Comparison of ENCODE assay signal across 7 mouse cellular contexts in the genomic region with DNA sequence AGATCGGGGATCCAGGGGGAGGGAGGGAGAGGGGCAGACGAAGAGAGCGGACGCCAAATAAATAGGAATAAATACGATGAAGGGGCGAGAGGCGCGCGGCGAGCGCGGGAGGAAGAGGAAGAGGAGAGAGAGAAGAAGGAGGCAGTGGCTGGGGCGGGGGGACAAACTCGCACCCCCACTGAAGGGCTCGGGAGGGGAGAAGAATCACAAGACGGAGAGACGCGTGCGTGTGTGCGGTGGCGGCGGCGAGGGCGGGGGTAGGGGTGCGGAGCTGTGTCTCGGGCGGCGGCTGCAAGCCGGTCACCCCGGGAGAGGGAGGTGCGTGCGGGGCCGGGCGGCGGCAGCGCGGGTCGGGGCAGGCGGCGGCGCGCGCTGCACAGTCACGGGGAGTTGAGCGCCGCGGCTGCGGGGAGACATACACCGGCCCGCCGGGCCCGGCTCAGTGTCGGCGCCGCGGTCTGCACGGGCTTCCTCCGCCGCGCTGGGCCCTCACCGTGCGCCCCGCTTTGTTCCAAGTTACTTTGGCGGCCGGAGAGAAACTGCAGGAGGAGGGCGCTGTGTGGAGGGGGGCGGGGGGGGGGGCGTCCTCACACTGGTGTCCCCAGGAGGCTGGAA. TPM values are rescaled to one million over a fixed set of nuclear protein-coding genes. Genes with fewer than 3 reads are reported as not detected.
A peak's percentile ranks its signal among the peaks of the same experiment; 100 is the strongest.
DNase-seq lines count a peak whose midpoint lies in the region; ATAC-seq and TF ChIP-seq lines count a peak whose summit lies in the region.

A gene (minus strand): TSS at position 142 of the 615 bp plus-strand sequence.

- no peak within 1 kb of the TSS for H3K27ac ChIP-seq in ES-Bruce4 (ENCODE audit: insufficient read depth, low read length)
- H3K27ac ChIP-seq in embryonic facial prominence, embryonic 14.5 days (replicated peaks; ENCODE audit: low read depth, low read length) = peak within 1 kb of the TSS; percentile 97
- peak within 1 kb of the TSS; percentile 82 for H3K27ac ChIP-seq in heart, embryonic 13.5 days (replicated peaks)
- peak within 1 kb of the TSS; percentile 84; the same call in 1 of the 2 replicates for H3K27ac ChIP-seq in lung, postnatal 0 days (ENCODE audit: low read length)

- peak within 1 kb of the TSS; percentile 99 for H3K4me2 ChIP-seq in embryonic facial prominence, embryonic 14.5 days (ENCODE audit: low read depth, low read length)
- peak within 1 kb of the TSS; percentile 84 for H3K4me2 ChIP-seq in heart, embryonic 13.5 days
- peak within 1 kb of the TSS; percentile 98 for H3K4me2 ChIP-seq in lung, postnatal 0 days (replicated peaks; ENCODE audit: low read depth, low read length)

- no peaks in the 10 kb centered on the region for H3K36me3 ChIP-seq in ES-Bruce4 (ENCODE audit: control insufficient read depth, insufficient read depth, low read length, poor library complexity, severe bottlenecking)
- no peaks in the 10 kb centered on the region for H3K36me3 ChIP-seq in embryonic facial prominence, embryonic 14.5 days (ENCODE audit: control insufficient read depth, insufficient read depth, low read length)
- no peaks in the 10 kb centered on the region for H3K36me3 ChIP-seq in heart, embryonic 13.5 days
- no peaks in the 10 kb centered on the region for H3K36me3 ChIP-seq in lung, postnatal 0 days (ENCODE audit: insufficient read depth, low read length)

- peak within 1 kb of the TSS; percentile 81 for H3K4me3 ChIP-seq in ES-Bruce4 (ENCODE audit: low read depth, low read length)
- H3K4me3 ChIP-seq in embryonic facial prominence, embryonic 14.5 days (ENCODE audit: low read depth, low read length) = peak within 1 kb of the TSS; percentile 93
- peak within 1 kb of the TSS; percentile 88 for H3K4me3 ChIP-seq in heart, embryonic 13.5 days
- peak within 1 kb of the TSS; percentile 74 for H3K4me3 ChIP-seq in lung, postnatal 0 days (ENCODE audit: low read depth, low read length)

- H3K27me3 ChIP-seq in ES-Bruce4 (ENCODE audit: control insufficient read depth, insufficient read depth, low read length, poor library complexity, severe bottlenecking) = peaks cover 28% of the 10 kb centered on the region
- no peaks in the 10 kb centered on the region; the same call in 1 of the 2 replicates for H3K27me3 ChIP-seq in embryonic facial prominence, embryonic 14.5 days (replicated peaks; ENCODE audit: control insufficient read depth, insufficient read depth, low read length)
- no peaks in the 10 kb centered on the region for H3K27me3 ChIP-seq in heart, embryonic 13.5 days (replicated peaks)
- H3K27me3 ChIP-seq in lung, postnatal 0 days (replicated peaks; ENCODE audit: insufficient read depth, low read length) = peaks cover 11% of the 10 kb centered on the region; the same call in 1 of the 2 replicates

- peak; percentile 47 to 84 for DNase-seq in adrenal gland, adult (ENCODE audit: inconsistent age in 2 of 2, low spot score in 1 of 2)
- DNase-seq in embryonic facial prominence, embryonic 14.5 days (ENCODE audit: low spot score) = peak; percentile 64
- peak; percentile 13 to 47 for DNase-seq in kidney, postnatal 25 days
- DNase-seq in lung, postnatal 0 days (ENCODE audit: low spot score) = peak; percentile 30
- peak; percentile 31 to 49 for DNase-seq in right cerebral cortex, postnatal 36 days (ENCODE audit: low spot score in 2 of 2)

- no peak for TF ChIP-seq EP300 in ES-Bruce4 (IDR thresholded peaks at IDR 0.05; ENCODE audit: insufficient read depth, low read depth, low read length)
- no peak for TF ChIP-seq EP300 in lung, postnatal 0 days (IDR thresholded peaks at IDR 0.05)

- 0% methylated on average over 12 of the region's 68 CpGs for WGBS in embryonic facial prominence, embryonic 14.5 days
- WGBS in heart, embryonic 13.5 days = 0% methylated on average over 36 of the region's 68 CpGs
- WGBS in lung, postnatal 0 days = 2% methylated on average over 24 of the region's 68 CpGs

- peak within 1 kb of the TSS; percentile 80 for H3K9ac ChIP-seq in ES-Bruce4 (ENCODE audit: low read depth, poor library complexity, severe bottlenecking)
- peak within 1 kb of the TSS; percentile 94 for H3K9ac ChIP-seq in embryonic facial prominence, embryonic 14.5 days (ENCODE audit: low read depth, low read length)
- peak within 1 kb of the TSS; percentile 94 for H3K9ac ChIP-seq in heart, embryonic 13.5 days
- H3K9ac ChIP-seq in lung, postnatal 0 days (replicated peaks; ENCODE audit: low read depth) = peak within 1 kb of the TSS; percentile 52; the same call in 1 of the 2 replicates

- no peaks in the 10 kb centered on the region for H3K4me1 ChIP-seq in ES-Bruce4 (ENCODE audit: control insufficient read depth, insufficient read depth, low read length)
- peaks cover 4% of the 10 kb centered on the region for H3K4me1 ChIP-seq in embryonic facial prominence, embryonic 14.5 days (ENCODE audit: control insufficient read depth, insufficient read depth, low read length)
- H3K4me1 ChIP-seq in heart, embryonic 13.5 days = peaks cover 14% of the 10 kb centered on the region
- no peaks in the 10 kb centered on the region; the same call in 1 of the 2 replicates for H3K4me1 ChIP-seq in lung, postnatal 0 days (ENCODE audit: insufficient read depth, low read depth, low read length)

- peak; percentile 12 for ATAC-seq in embryonic facial prominence, embryonic 14.5 days (ENCODE audit: low read depth)
- ATAC-seq in heart, embryonic 13.5 days (ENCODE audit: extremely low read depth, insufficient number of reproducible peaks, low FRiP score, low TSS enrichment) = no peak
- ATAC-seq in lung, postnatal 0 days = peak; percentile 5

- no peak for TF ChIP-seq CTCF in ES-Bruce4 (IDR thresholded peaks at IDR 0.05; ENCODE audit: low read depth, low read length)
- no peak for TF ChIP-seq CTCF in lung, postnatal 0 days (IDR thresholded peaks at IDR 0.05)

- no peak for TF ChIP-seq POLR2A in ES-Bruce4 (IDR thresholded peaks at IDR 0.05; ENCODE audit: insufficient read depth, low read length)

- H3K9me3 ChIP-seq in ES-Bruce4 (replicated peaks; ENCODE audit: control insufficient read depth, insufficient read depth, low read length, poor library complexity, severe bottlenecking) = no peaks in the 10 kb centered on the region
- no peaks in the 10 kb centered on the region for H3K9me3 ChIP-seq in embryonic facial prominence, embryonic 14.5 days (ENCODE audit: control insufficient read depth, low read length)
- H3K9me3 ChIP-seq in heart, embryonic 13.5 days = no peaks in the 10 kb centered on the region
- H3K9me3 ChIP-seq in lung, postnatal 0 days (ENCODE audit: low read length) = no peaks in the 10 kb centered on the region

RNA-seq across cellular contexts. Expression of the gene that starts here (rescaled TPM):
- polyA plus RNA-seq in ES-Bruce4 (2011; ENCODE audit: insufficient read depth, insufficient read length, low read depth, missing spikeins) = 29.6 and 32.7 TPM in 2 replicates
- polyA plus RNA-seq in embryonic facial prominence, embryonic 14.5 days (2014; fragmentation: Nextera tagmentation; extraction: Ambion mirVana) = 56.6 and 63.1 TPM in 2 replicates
- 22.0 and 24.3 TPM in 2 replicates for polyA plus RNA-seq in heart, embryonic 13.5 days (2015; fragmentation: Nextera tagmentation; extraction: Ambion mirVana)
- polyA plus RNA-seq in lung, postnatal 0 days (2015; fragmentation: Nextera tagmentation; extraction: Ambion mirVana) = 6.7 TPM in 2 replicates
